Mouse (Mus musculus) mature B cell (primary cell): ENCODE data around the gene H13.

Experiments used
- in situ Hi-C: fragments of 300-500 bp; cut with MboI; formaldehyde crosslinking; loops from 2 replicates; pipeline ENCODE4 v1.14.3; 2019

H13 gene

GRCm38 (mm10) chr2:152733201-152733600 is 63.9 kb downstream of the H13 start:
- in situ Hi-C loops = no loop called here

- in situ Hi-C loops = no loop called here
These were observed 65.2 kb downstream of the H13 start for GRCm38 (mm10) chr2:152734501-152734900.

GRCm38 (mm10) chr2:152734984-152735383 is 65.7 kb downstream of the H13 start:
- in situ Hi-C loops = no loop called here

- in situ Hi-C loops = no loop called here
These were observed 66.9 kb downstream of the H13 start, which contains the start of gene Id1 for GRCm38 (mm10) chr2:152736090-152736601. Gene Id1 (plus strand): TSS chr2:152736251.

GRCm38 (mm10) chr2:152736748-152737147 is 67.5 kb downstream of the H13 start:
- in situ Hi-C loops = no loop called here

- in situ Hi-C loops = no loop called here
These were observed 68.3 kb downstream of the H13 start for GRCm38 (mm10) chr2:152737306-152738221.

GRCm38 (mm10) chr2:152738341-152738740 is 69.1 kb downstream of the H13 start:
- in situ Hi-C loops = no loop called here

- in situ Hi-C loops = no loop called here
These were observed 70.0 kb downstream of the H13 start for GRCm38 (mm10) chr2:152739031-152739841.

GRCm38 (mm10) chr2:152739842-152740260 is 70.6 kb downstream of the H13 start:
- in situ Hi-C loops = no loop called here

GRCm38 (mm10) chr2:152740490-152740889 is 71.2 kb downstream of the H13 start:
- in situ Hi-C loops = no loop called here

- in situ Hi-C loops = no loop called here
These were observed 72.1 kb downstream of the H13 start for GRCm38 (mm10) chr2:152741153-152742041.

- in situ Hi-C loops = no loop called here
These were observed 73.2 kb downstream of the H13 start for GRCm38 (mm10) chr2:152742435-152742834.

- in situ Hi-C loops = no loop called here
These were observed 84.9 kb downstream of the H13 start, which contains the start of gene Cox4i2 for GRCm38 (mm10) chr2:152753944-152754711. Gene Cox4i2 (plus strand): TSS chr2:152754173.

- in situ Hi-C loops = no loop called here
These were observed 87.5 kb downstream of the H13 start for GRCm38 (mm10) chr2:152756474-152757393.

GRCm38 (mm10) chr2:152757478-152757877 is 88.2 kb downstream of the H13 start:
- in situ Hi-C loops = no loop called here
